Mouse (Mus musculus) kidney, adult 2 months (tissue): ENCODE results near the gene Stk39. TPM values are rescaled to one million over a fixed set of nuclear protein-coding genes. Genes with fewer than 3 reads are reported as not detected.

Experiments used
- DNase-seq: peaks from one replicate; pipeline ENCODE4 v3.0.0; 2021
- H3K27ac ChIP-seq: fragments of 200-500 bp; 2 replicates; pipeline ENCODE4 v1.5.1; 2012; ENCODE audit warnings: low read depth, low read length, control low read depth, inconsistent platforms; ENCODE audit not compliant: insufficient read depth
- H3K27me3 ChIP-seq: fragments of 200-500 bp; replicated peaks from 2 replicates; pipeline ENCODE4 v1.6.1; 2012; ENCODE audit warnings: mild to moderate bottlenecking, moderate library complexity, low read length, inconsistent platforms; ENCODE audit not compliant: control insufficient read depth, insufficient read depth
- H3K36me3 ChIP-seq: fragments of 200-500 bp; 2 replicates; pipeline ENCODE4 v1.6.1; 2012; ENCODE audit warnings: mild to moderate bottlenecking, moderate library complexity, low read length, inconsistent platforms; ENCODE audit not compliant: control insufficient read depth, insufficient read depth
- H3K4me1 ChIP-seq: fragments of 200-500 bp; 2 replicates; pipeline ENCODE4 v1.6.1; 2011; ENCODE audit warnings: low read length; ENCODE audit not compliant: control insufficient read depth, insufficient read depth
- H3K4me3 ChIP-seq: fragments of 200-500 bp; 2 replicates; pipeline ENCODE4 v1.5.1; 2011; ENCODE audit warnings: mild to moderate bottlenecking, low read depth, low read length, control low read depth; ENCODE audit not compliant: insufficient read depth
- CTCF ChIP-seq: fragments of 200-500 bp; conservative IDR thresholded peaks from 2 replicates; pipeline ENCODE4 v1.5.1; 2011; ENCODE audit warnings: low read depth, mild to moderate bottlenecking, control low read depth, low read length, moderate library complexity, mixed read lengths; ENCODE audit not compliant: insufficient read depth, insufficient read length
- POLR2A ChIP-seq: fragments of 200-500 bp; IDR thresholded peaks from one replicate; pipeline ENCODE4 v1.6.1; 2011; ENCODE audit warnings: low read depth, low read length, control low read depth
- WGBS: fragments of 180-500 bp; shearing (Covaris S2); methylation state at CpG from one replicate; pipeline ENCODE4 v1.1.7; 2018; 5-methylcytosine and 5-hydroxymethylcytosine counted together
- polyA plus RNA-seq: library from polyadenylated mRNA; depleted of rRNA; stranded (reverse); fragments of >200 nt; gene quantifications from 2 replicates; pipeline ENCODE4 v1.2.3, GENCODE M21; 2012

Stk39 gene
- polyA plus RNA-seq, 1 experiment, result 14.6 TPM

- no peak for TF ChIP-seq CTCF
- TF ChIP-seq POLR2A, result no peak
- DNase-seq, result no peak
- Histone ChIP-seq H3K27me3 (no peaks in the 10 kb centered on the region), H3K4me1 (no peaks in the 10 kb centered on the region), H3K4me3 (no peak overlapping the region), H3K36me3 (no peaks in the 10 kb centered on the region), H3K27ac (no peak overlapping the region)
- WGBS, result 96% methylated on average over 4 of the region's 4 CpGs
Measured at GRCm38 (mm10) chr2:68269646-68270045, 202.4 kb downstream of the Stk39 start.

GRCm38 (mm10) chr2:68264826-68265225, 207.2 kb downstream of the Stk39 start:
- DNase-seq, result no peak
- no peaks in the 10 kb centered on the region for H3K27me3 ChIP-seq
- H3K4me1 ChIP-seq, result no peaks in the 10 kb centered on the region
- no peaks in the 10 kb centered on the region for H3K36me3 ChIP-seq
- WGBS, result 76% methylated on average over 5 of the region's 5 CpGs
- H3K27ac ChIP-seq, result no peak overlapping the region
- TF ChIP-seq CTCF (no peak), POLR2A (no peak)
- H3K4me3 ChIP-seq, result no peak overlapping the region

GRCm38 (mm10) chr2:68260911-68261310, 211.2 kb downstream of the Stk39 start:
- no peaks in the 10 kb centered on the region for H3K4me1 ChIP-seq
- no peak overlapping the region for H3K4me3 ChIP-seq
- H3K27ac ChIP-seq, result no peak overlapping the region
- no peak for TF ChIP-seq POLR2A
- TF ChIP-seq CTCF, result no peak
- no peaks in the 10 kb centered on the region for H3K36me3 ChIP-seq
- H3K27me3 ChIP-seq, result no peaks in the 10 kb centered on the region
- no peak for DNase-seq
- WGBS, result 79% methylated on average over 2 of the region's 2 CpGs

GRCm38 (mm10) chr2:68257571-68257970, 214.5 kb downstream of the Stk39 start:
- 89% methylated on average over 6 of the region's 6 CpGs for WGBS
- Histone ChIP-seq H3K27ac (no peak overlapping the region), H3K36me3 (no peaks in the 10 kb centered on the region), H3K27me3 (no peaks in the 10 kb centered on the region), H3K4me3 (no peak overlapping the region), H3K4me1 (no peaks in the 10 kb centered on the region)
- DNase-seq, result no peak
- TF ChIP-seq POLR2A (no peak), CTCF (no peak)

- 95% methylated on average over 8 of the region's 8 CpGs for WGBS
- TF ChIP-seq CTCF, result no peak
- no peak for TF ChIP-seq POLR2A
- no peaks in the 10 kb centered on the region for H3K4me1 ChIP-seq
- H3K27ac ChIP-seq, result no peak overlapping the region
- no peak for DNase-seq
- no peaks in the 10 kb centered on the region for H3K36me3 ChIP-seq
- no peak overlapping the region for H3K4me3 ChIP-seq
- H3K27me3 ChIP-seq, result no peaks in the 10 kb centered on the region
Measured at GRCm38 (mm10) chr2:68256472-68256871, 215.6 kb downstream of the Stk39 start.

GRCm38 (mm10) chr2:68254756-68255155, 217.3 kb downstream of the Stk39 start:
- TF ChIP-seq CTCF, result no peak
- TF ChIP-seq POLR2A, result no peak
- WGBS, result 63% methylated on average over 4 of the region's 4 CpGs
- Histone ChIP-seq H3K4me1 (no peaks in the 10 kb centered on the region), H3K36me3 (no peaks in the 10 kb centered on the region), H3K4me3 (no peak overlapping the region), H3K27me3 (no peaks in the 10 kb centered on the region), H3K27ac (no peak overlapping the region)
- no peak for DNase-seq

- no peaks in the 10 kb centered on the region for H3K4me1 ChIP-seq
- H3K27me3 ChIP-seq, result no peaks in the 10 kb centered on the region
- DNase-seq, result no peak
- TF ChIP-seq POLR2A (no peak), CTCF (no peak)
- no peaks in the 10 kb centered on the region for H3K36me3 ChIP-seq
- no peak overlapping the region for H3K4me3 ChIP-seq
- H3K27ac ChIP-seq, result no peak overlapping the region
- WGBS, result 91% methylated on average over 2 of the region's 2 CpGs
Measured at GRCm38 (mm10) chr2:68253222-68253621, 218.8 kb downstream of the Stk39 start.

GRCm38 (mm10) chr2:68252048-68252758, 219.9 kb downstream of the Stk39 start:
- no peaks in the 10 kb centered on the region for H3K27me3 ChIP-seq
- H3K4me1 ChIP-seq, result no peaks in the 10 kb centered on the region
- no peak for TF ChIP-seq CTCF
- TF ChIP-seq POLR2A, result no peak
- no peaks in the 10 kb centered on the region for H3K36me3 ChIP-seq
- no peak overlapping the region for H3K4me3 ChIP-seq
- 97% methylated on average over 6 of the region's 6 CpGs for WGBS
- H3K27ac ChIP-seq, result no peak overlapping the region
- no peak for DNase-seq
